Mouse (Mus musculus): ENCODE results near the gene Rreb1.
A peak's percentile ranks its signal among the peaks of the same experiment; 100 is the strongest.

Gene Rreb1

GRCm38 (mm10) chr13:37979506-37979905 lies 201.3 kb downstream of the Rreb1 start:
- DNase-seq (ENCODE audit: low spot score in 2 of 2), result no peak

- DNase-seq (ENCODE audit: low spot score in 2 of 2), result no peak
Observed at GRCm38 (mm10) chr13:37980346-37980745, 202.1 kb downstream of the Rreb1 start.

- no peak for DNase-seq (ENCODE audit: low spot score in 2 of 2)
Observed at GRCm38 (mm10) chr13:37981063-37981462, 202.9 kb downstream of the Rreb1 start.

- no peak for DNase-seq (ENCODE audit: low spot score in 2 of 2)
Observed at GRCm38 (mm10) chr13:37986166-37986565, 208.0 kb downstream of the Rreb1 start.

GRCm38 (mm10) chr13:37989701-37990100 lies 211.5 kb downstream of the Rreb1 start:
- no peak for DNase-seq (ENCODE audit: low spot score in 2 of 2)

GRCm38 (mm10) chr13:37992638-37993371 lies 214.6 kb downstream of the Rreb1 start:
- DNase-seq (ENCODE audit: low spot score in 2 of 2), result no peak

- DNase-seq (ENCODE audit: low spot score in 2 of 2), result no peak
Observed at GRCm38 (mm10) chr13:37993376-37993703, 215.1 kb downstream of the Rreb1 start.

- peak; percentile 94 to 96 for DNase-seq (ENCODE audit: low spot score in 2 of 2)
Observed at GRCm38 (mm10) chr13:37993704-37994404, 215.7 kb downstream of the Rreb1 start, which contains the start of gene Ssr1. Ssr1 (minus strand) TSS chr13:37994217.

- DNase-seq (ENCODE audit: low spot score in 2 of 2), result no peak
Observed at GRCm38 (mm10) chr13:37994405-37994749, 216.2 kb downstream of the Rreb1 start.

GRCm38 (mm10) chr13:37999713-38000112 lies 221.5 kb downstream of the Rreb1 start:
- no peak for DNase-seq (ENCODE audit: low spot score in 2 of 2)

Measured in urinary bladder, postnatal 4 days (tissue).